Mouse (Mus musculus) erythroblast, embryonic 14.5 days (primary cell): ENCODE data around the gene Gm36028.

Experiments used
- GATA1 ChIP-seq: IDR thresholded peaks from 2 replicates; pipeline ENCODE4 v1.6.1; 2012; ENCODE audit warnings: low read length, inconsistent platforms, mixed read lengths
- TAL1 ChIP-seq: IDR thresholded peaks from 3 replicates; pipeline ENCODE4 v1.6.1; 2012; ENCODE audit warnings: low read length, inconsistent platforms, mixed read lengths

GRCm38 (mm10) chr16:37860213-37860612, 733 bp downstream of the Gm36028 start:
- TF ChIP-seq TAL1 (no peak), GATA1 (no peak)
